Mouse (Mus musculus) kidney, embryonic 16.5 days (tissue): Measurements from ENCODE around the gene Zfp60. TPM values are rescaled to one million over a fixed set of nuclear protein-coding genes. Genes with fewer than 3 reads are reported as not detected.
"Not testable (repeated sequence)": the region's sequence is repeated elsewhere in the genome, so short reads cannot be mapped to it uniquely, and the experiment has no call there.

Experiments
- ATAC-seq: fragments of 200-750 bp; cut with Nextera tagmentation; 2 replicates; pipeline ENCODE4 v1.8.0; 2017; ENCODE audit warnings: moderate TSS enrichment; ENCODE audit not compliant: low FRiP score, low TSS enrichment
- H3K27ac ChIP-seq: fragments of 300-500 bp; sonication (generic); 2 replicates; pipeline ENCODE4 v1.5.1; 2014; ENCODE audit warnings: low read length
- H3K27me3 ChIP-seq: fragments of 300-500 bp; sonication (generic); 2 replicates; pipeline ENCODE4 v1.6.1; 2014; ENCODE audit warnings: low read length, control low read depth, mixed read lengths; ENCODE audit not compliant: insufficient read depth
- H3K36me3 ChIP-seq: fragments of 300-500 bp; sonication (generic); 2 replicates; pipeline ENCODE4 v1.6.1; 2014; ENCODE audit warnings: low read length, control low read depth, mixed read lengths; ENCODE audit not compliant: insufficient read depth
- H3K4me1 ChIP-seq: fragments of 300-500 bp; sonication (generic); 2 replicates; pipeline ENCODE4 v1.6.1; 2014; ENCODE audit warnings: low read length, control low read depth, mixed read lengths; ENCODE audit not compliant: insufficient read depth
- H3K4me2 ChIP-seq: fragments of 300-500 bp; sonication (generic); replicated peaks from 2 replicates; pipeline ENCODE4 v1.6.1; 2014; ENCODE audit warnings: low read depth, low read length
- H3K4me3 ChIP-seq: fragments of 300-500 bp; sonication (generic); 2 replicates; pipeline ENCODE4 v1.5.1; 2014; ENCODE audit warnings: mild to moderate bottlenecking, low read length
- H3K9ac ChIP-seq: fragments of 300-500 bp; sonication (generic); replicated peaks from 2 replicates; pipeline ENCODE4 v1.6.1; 2014; ENCODE audit warnings: low read length
- H3K9me3 ChIP-seq: fragments of 300-500 bp; sonication (generic); 2 replicates; pipeline ENCODE4 v1.6.1; 2016; ENCODE audit warnings: low read length, control low read depth
- whole genome bisulfite sequencing: fragments of 180-500 bp; shearing (Covaris S2); extraction: QIAGEN DNeasy Blood & Tissue Kit; methylation state at CpG from one replicate; pipeline ENCODE4 v1.1.7; 2014; 5-methylcytosine and 5-hydroxymethylcytosine counted together
- polyA plus RNA-seq: library from polyadenylated mRNA; unstranded; fragments of >200 nt; fragmentation: Nextera tagmentation; extraction: Ambion mirVana; gene quantifications from 2 replicates; pipeline ENCODE4 v1.2.1, GENCODE M21; 2015

Zfp60 gene
- polyA plus RNA-seq, 1 experiment from 2014 or later, result 36.8 TPM

DNA sequence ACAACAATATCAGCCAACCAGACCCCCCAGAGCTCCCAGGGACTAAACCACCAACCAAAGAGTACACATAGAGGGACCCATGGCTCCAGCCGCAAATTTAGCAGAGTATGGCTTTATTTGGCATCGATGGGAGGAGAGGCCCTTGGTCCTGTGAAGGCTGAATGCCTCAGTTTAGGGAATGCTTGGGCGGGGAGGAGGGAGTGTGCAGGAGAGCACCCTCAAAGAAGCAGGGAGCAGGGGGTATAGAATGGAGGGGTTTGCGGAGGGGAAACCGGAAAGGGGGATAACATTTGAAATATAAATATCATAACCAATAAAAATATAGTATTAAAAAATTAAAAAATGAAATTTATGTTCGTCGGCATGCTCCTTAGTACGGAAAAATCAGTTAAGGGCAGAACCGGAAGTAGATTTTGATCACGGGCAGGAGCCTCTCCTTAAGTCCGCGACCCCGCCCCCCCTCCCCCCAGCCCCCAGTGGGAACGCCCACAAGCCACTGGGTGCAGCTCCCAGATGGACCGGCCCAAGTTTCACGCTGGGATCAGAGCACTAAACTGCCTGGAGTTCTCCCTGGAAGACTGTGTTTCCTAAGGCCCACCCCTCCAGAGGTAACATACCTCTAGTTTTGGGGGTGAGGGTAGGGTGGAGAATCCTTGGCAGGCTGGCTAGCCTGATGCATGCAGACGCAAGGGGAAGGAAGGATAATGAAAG is 34.1 kb downstream of the Zfp60 start:
- Histone ChIP-seq H3K9me3 (no peaks in the 10 kb centered on the region), H3K27me3 (no peaks in the 10 kb centered on the region), H3K36me3 (no peaks in the 10 kb centered on the region), H3K27ac (no peak overlapping the region), H3K4me1 (0 out of 2 replicates have a peak, but pooled peaks cover 3% of the 10 kb centered on the region), H3K4me2 (peak overlapping the region; percentile 62), H3K4me3 (peak overlapping the region; percentile 38), H3K9ac (peak overlapping the region; percentile 54; the same call in 1 of the 2 replicates)
- 11% methylated on average over 17 of the region's 17 CpGs for WGBS
- no peak for ATAC-seq

DNA sequence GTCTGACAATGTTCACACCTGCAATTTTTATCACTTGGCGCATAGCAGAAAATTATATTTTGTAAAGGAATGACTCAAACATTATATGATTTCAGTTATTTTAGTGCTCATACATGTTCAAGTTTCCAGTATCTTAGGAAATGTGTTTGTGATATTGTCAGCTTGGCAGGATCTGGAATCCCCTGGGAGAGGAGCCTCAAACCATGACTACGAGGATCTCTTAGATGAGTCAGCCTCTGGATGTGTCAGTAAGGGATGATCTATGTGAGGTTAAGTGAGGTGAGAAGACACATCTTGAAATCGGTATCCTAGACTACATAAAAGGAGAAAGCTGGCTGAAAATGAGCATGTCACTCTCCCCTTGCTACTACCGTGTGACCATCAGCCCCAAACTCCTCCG is 58.1 kb downstream of the Zfp60 start:
- no peak overlapping the region for H3K9ac ChIP-seq
- no peak for ATAC-seq
- no peak overlapping the region for H3K4me3 ChIP-seq
- peaks cover 14% of the 10 kb centered on the region for H3K9me3 ChIP-seq
- no peaks in the 10 kb centered on the region for H3K36me3 ChIP-seq
- no peaks in the 10 kb centered on the region for H3K4me1 ChIP-seq
- 83% methylated on average over 5 of the region's 5 CpGs for WGBS
- H3K27ac ChIP-seq, result no peak overlapping the region
- no peak overlapping the region for H3K4me2 ChIP-seq
- H3K27me3 ChIP-seq, result no peaks in the 10 kb centered on the region

DNA sequence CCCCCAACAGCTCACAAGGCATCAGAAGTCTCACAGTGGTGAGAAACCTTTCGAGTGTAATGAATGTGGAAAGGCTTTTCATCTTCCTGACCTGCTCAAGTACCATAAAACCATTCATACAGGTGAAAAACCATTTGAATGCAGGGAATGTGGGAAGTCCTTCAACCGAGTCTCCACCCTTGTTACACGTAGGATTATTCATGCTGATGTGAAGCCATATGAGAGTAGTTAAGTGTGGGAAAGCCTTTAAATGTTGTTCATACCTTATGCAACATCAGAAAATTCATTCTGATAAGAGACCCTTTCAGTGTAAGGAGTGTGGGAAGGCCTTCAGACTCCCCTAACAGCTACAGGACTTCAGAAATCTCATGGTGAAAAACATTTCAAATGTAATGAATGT is 62.7 kb downstream of the Zfp60 start:
- WGBS, result 23% methylated on average over 3 of the region's 3 CpGs
- H3K9ac ChIP-seq, H3K27me3 ChIP-seq, ATAC-seq, H3K4me2 ChIP-seq, H3K36me3 ChIP-seq, H3K27ac ChIP-seq, H3K4me3 ChIP-seq, H3K4me1 ChIP-seq, H3K9me3 ChIP-seq: not testable (repeated sequence)

DNA sequence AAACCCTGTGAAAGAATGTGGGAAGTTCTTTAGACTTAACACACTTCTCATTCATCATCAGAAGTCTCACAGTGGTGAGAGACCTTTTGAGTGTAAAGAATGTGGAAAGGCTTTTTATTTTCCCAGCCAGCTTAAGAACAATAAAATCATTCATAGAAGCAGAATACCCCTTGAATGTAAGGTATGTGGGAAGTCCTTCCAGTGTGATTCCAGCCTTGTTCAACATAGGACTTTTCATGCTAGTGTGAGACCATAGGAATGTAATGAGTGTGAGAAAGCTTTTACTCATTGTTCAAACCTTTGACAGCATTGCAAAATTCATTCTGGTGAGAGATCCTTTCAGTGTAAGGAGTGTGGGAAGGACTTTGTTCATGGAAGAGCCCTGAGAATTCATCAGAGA is 63.4 kb downstream of the Zfp60 start:
- no peaks in the 10 kb centered on the region for H3K36me3 ChIP-seq
- no peak overlapping the region for H3K9ac ChIP-seq
- peaks cover 7% of the 10 kb centered on the region; the same call in 1 of the 2 replicates for H3K4me1 ChIP-seq
- H3K27ac ChIP-seq, result no peak overlapping the region
- no peak for ATAC-seq
- no peak overlapping the region for H3K4me3 ChIP-seq
- H3K27me3 ChIP-seq, result no peaks in the 10 kb centered on the region
- no peak overlapping the region for H3K4me2 ChIP-seq
- H3K9me3 ChIP-seq, result no peaks in the 10 kb centered on the region

DNA sequence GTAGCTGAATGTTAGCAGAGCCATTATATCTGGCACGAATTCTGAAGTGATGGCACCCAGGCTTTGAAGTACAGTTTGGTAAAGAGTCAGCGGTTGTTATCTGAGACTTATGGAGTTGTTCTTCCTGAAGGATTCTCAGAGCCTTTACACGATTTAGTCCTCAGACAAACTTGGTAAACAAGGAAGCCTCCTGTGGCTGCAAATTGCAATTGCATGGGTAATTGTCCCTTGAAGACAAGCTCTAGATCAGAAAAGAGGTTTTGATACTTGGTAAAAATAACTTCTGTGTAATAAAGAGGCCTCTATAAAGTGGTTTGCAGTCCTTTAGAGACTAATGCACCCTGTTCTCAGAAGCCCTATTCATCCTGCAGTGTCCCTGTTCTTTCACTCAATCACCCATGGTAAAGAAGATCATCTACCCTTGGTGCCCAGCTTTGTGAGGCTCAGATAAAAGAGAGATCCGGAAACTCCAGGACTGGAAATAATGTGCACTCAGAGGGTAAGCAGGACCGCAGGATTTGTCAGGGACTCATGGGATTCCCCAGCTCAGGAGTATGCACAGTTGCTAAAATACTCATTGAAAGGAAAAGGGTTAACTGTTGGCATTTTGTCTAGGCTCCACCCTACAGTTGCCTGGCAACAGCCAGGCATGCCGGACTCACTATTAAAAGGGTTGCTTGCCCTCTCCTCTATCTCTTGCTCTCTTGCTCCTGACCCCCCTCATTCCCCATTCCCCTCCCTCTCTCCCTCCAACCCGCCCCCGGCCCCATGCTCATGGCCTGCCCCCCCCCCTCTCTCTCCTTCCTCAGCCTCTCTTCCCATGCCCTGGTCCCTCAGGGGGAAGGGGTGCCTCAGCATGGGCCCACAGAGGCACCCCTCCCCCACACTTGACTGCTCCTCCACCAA is 67.0 kb downstream of the Zfp60 start:
- Histone ChIP-seq H3K9me3 (no peaks in the 10 kb centered on the region), H3K4me3 (no peak overlapping the region), H3K4me2 (peak overlapping the region; percentile 40), H3K27ac (peak overlapping the region; percentile 68; the same call in 1 of the 2 replicates), H3K36me3 (no peaks in the 10 kb centered on the region), H3K4me1 (peaks cover 7% of the 10 kb centered on the region; the same call in 1 of the 2 replicates), H3K9ac (no peak overlapping the region), H3K27me3 (no peaks in the 10 kb centered on the region)
- WGBS, result 27% methylated on average over 8 of the region's 8 CpGs
- ATAC-seq, result peak; percentile 75

DNA sequence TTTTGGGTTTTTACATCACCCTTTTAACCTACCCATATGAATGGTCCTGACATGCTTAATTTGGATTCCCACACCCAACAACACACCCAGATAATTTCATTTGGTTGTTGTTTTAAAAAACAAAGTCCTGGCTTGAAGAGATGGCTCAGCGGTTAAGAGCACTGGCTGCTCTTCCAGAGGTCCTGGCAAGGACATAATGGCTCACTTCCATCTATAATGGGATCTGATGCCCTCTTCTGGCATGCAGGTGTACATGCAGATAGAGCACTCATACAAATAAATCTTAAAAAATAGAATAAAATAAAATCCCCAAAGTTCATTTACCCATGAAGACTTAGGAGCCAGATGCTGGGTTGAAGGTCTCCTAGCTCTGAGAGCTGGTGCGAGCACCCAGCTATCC is 69.9 kb downstream of the Zfp60 start:
- H3K4me2 ChIP-seq, result no peak overlapping the region
- no peak overlapping the region for H3K9ac ChIP-seq
- H3K4me3 ChIP-seq, result no peak overlapping the region
- no peaks in the 10 kb centered on the region for H3K9me3 ChIP-seq
- H3K4me1 ChIP-seq, result peaks cover 15% of the 10 kb centered on the region
- no peak overlapping the region for H3K27ac ChIP-seq
- 48% methylated on average over 2 of the region's 2 CpGs for WGBS
- ATAC-seq, result no peak
- H3K36me3 ChIP-seq, result no peaks in the 10 kb centered on the region
- no peaks in the 10 kb centered on the region for H3K27me3 ChIP-seq

DNA sequence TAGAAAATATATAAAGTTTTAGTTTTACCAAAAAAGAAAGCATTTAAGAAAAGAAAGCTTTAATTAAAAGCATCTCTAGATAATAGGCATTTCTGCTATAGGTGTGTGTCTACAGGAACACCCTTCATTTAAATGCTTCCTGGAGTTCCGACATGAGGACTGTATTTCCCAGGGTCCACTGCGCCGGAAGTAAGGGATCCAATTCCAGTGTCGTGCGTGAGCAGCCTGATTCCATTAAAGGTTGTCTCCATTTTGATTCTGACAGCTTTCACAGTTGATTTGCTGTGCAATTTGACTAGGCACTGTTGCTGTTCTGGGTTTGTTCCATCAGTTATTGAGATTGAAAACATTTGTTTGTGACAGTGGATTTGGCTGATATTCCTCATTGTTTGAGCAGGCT is 71.8 kb downstream of the Zfp60 start:
- 67% methylated on average over 5 of the region's 5 CpGs for WGBS
- Histone ChIP-seq H3K9me3 (no peaks in the 10 kb centered on the region), H3K4me2 (no peak overlapping the region), H3K36me3 (0 out of 2 replicates have a peak, but pooled peaks cover 3% of the 10 kb centered on the region), H3K9ac (no peak overlapping the region), H3K27ac (no peak overlapping the region), H3K4me3 (no peak overlapping the region), H3K27me3 (no peaks in the 10 kb centered on the region), H3K4me1 (peaks cover 14% of the 10 kb centered on the region)
- ATAC-seq, result no peak

Other genes starting within 250 kb of the Zfp60 start
- 42.3 and 45.8 TPM in 2 replicates for gene Sertad1, start 244.5 kb upstream of the Zfp60 start, polyA plus RNA-seq
- 4.9 and 5.1 TPM in 2 replicates for gene Prx, start 232.1 kb upstream of the Zfp60 start, polyA plus RNA-seq
- 0.70 and 0.73 TPM in 2 replicates for gene Hipk4, start 208.1 kb upstream of the Zfp60 start, polyA plus RNA-seq
- 121 and 122 TPM in 2 replicates for gene Pld3, start 178.2 kb upstream of the Zfp60 start, polyA plus RNA-seq
- gene 2310022A10Rik, start 178.2 kb upstream of the Zfp60 start, polyA plus RNA-seq, result 25.1 and 30.4 TPM in 2 replicates
- 110 and 112 TPM in 2 replicates for gene Akt2, start 139.8 kb upstream of the Zfp60 start, polyA plus RNA-seq
- 0.11 and 0.41 TPM in 2 replicates for gene Ttc9b, start 77.5 kb upstream of the Zfp60 start, polyA plus RNA-seq
- 4.6 and 7.1 TPM in 2 replicates for gene Map3k10, start 56.8 kb upstream of the Zfp60 start, polyA plus RNA-seq
- gene Zfp607b, start 42.0 kb upstream of the Zfp60 start, polyA plus RNA-seq, result 4.0 and 5.4 TPM in 2 replicates
- 1.8 and 2.5 TPM in 2 replicates for gene Zfp626, start 75.8 kb downstream of the Zfp60 start, polyA plus RNA-seq
- 9.1 and 9.6 TPM in 2 replicates for gene Zfp59, start 107.2 kb downstream of the Zfp60 start, polyA plus RNA-seq
- 3.9 and 4.7 TPM in 2 replicates for gene Zfp607a, start 126.1 kb downstream of the Zfp60 start, polyA plus RNA-seq
- 10.6 and 11.9 TPM in 2 replicates for gene Zfp974, start 198.1 kb downstream of the Zfp60 start, polyA plus RNA-seq
- gene Zfp780b, start 247.8 kb downstream of the Zfp60 start, polyA plus RNA-seq, result 19.0 and 22.7 TPM in 2 replicates